Mouse (Mus musculus): ENCODE data around the gene Lrrc36. TPM values are rescaled to one million over a fixed set of nuclear protein-coding genes. Genes with fewer than 3 reads are reported as not detected.

Gene Lrrc36
- polyA plus RNA-seq, 1 experiment from 2014 or later = 0.11 TPM

GRCm38 (mm10) chr8:105484392-105484791 lies 71.0 kb downstream of the Lrrc36 start:
- DNase-seq (peak; percentile 52), ATAC-seq (no peak)
- WGBS (ENCODE audit: insufficient replicate concordance) = 68% methylated on average over 2 of the region's 2 CpGs

GRCm38 (mm10) chr8:105488082-105488481 lies 74.7 kb downstream of the Lrrc36 start:
- no peak for DNase-seq
- TF ChIP-seq EP300 (IDR thresholded peaks at IDR 0.05; ENCODE audit: low read depth) = no peak
- TF ChIP-seq CTCF (IDR thresholded peaks at IDR 0.05; ENCODE audit: low read depth) = no peak
- Histone ChIP-seq H3K9me3 (ENCODE audit: low read length) (no peaks in the 10 kb centered on the region), H3K36me3 (replicated peaks; ENCODE audit: insufficient read depth, low read length) (no peaks in the 10 kb centered on the region), H3K9ac (replicated peaks) (no peak overlapping the region), H3K27me3 (ENCODE audit: insufficient read depth, low read length) (no peaks in the 10 kb centered on the region), H3K4me1 (ENCODE audit: insufficient read depth) (no peaks in the 10 kb centered on the region), H3K4me2 (ENCODE audit: low read depth, low read length) (no peak overlapping the region), H3K4me3 (ENCODE audit: low read depth, low read length) (no peak overlapping the region), H3K27ac (ENCODE audit: low read depth) (no peak overlapping the region)
- ATAC-seq = no peak
- 67% methylated on average over 3 of the region's 3 CpGs for WGBS (ENCODE audit: insufficient replicate concordance)

More at GRCm38 (mm10) chr8:105484392-105484791, 71.0 kb downstream of the Lrrc36 start:
- H3K27me3 ChIP-seq (ENCODE audit: insufficient read depth, low read length) = no peaks in the 10 kb centered on the region
- H3K27ac ChIP-seq (ENCODE audit: low read depth) = no peak overlapping the region
- no peaks in the 10 kb centered on the region for H3K9me3 ChIP-seq (ENCODE audit: low read length)
- no peaks in the 10 kb centered on the region for H3K4me1 ChIP-seq (ENCODE audit: insufficient read depth)
- peak; percentile 64 for TF ChIP-seq CTCF (IDR thresholded peaks at IDR 0.05; ENCODE audit: low read depth)
- TF ChIP-seq EP300 (IDR thresholded peaks at IDR 0.05; ENCODE audit: low read depth) = no peak
- no peak overlapping the region for H3K4me2 ChIP-seq (ENCODE audit: low read depth, low read length)
- H3K36me3 ChIP-seq (replicated peaks; ENCODE audit: insufficient read depth, low read length) = no peaks in the 10 kb centered on the region
- no peak overlapping the region for H3K4me3 ChIP-seq (ENCODE audit: low read depth, low read length)
- no peak overlapping the region for H3K9ac ChIP-seq (replicated peaks)

GRCm38 (mm10) chr8:105489281-105489680 lies 75.9 kb downstream of the Lrrc36 start:
- Histone ChIP-seq H3K9ac (replicated peaks) (no peak overlapping the region), H3K4me2 (ENCODE audit: low read depth, low read length) (no peak overlapping the region), H3K27ac (ENCODE audit: low read depth) (no peak overlapping the region), H3K36me3 (replicated peaks; ENCODE audit: insufficient read depth, low read length) (no peaks in the 10 kb centered on the region), H3K4me1 (ENCODE audit: insufficient read depth) (no peaks in the 10 kb centered on the region), H3K4me3 (ENCODE audit: low read depth, low read length) (no peak overlapping the region), H3K9me3 (ENCODE audit: low read length) (no peaks in the 10 kb centered on the region), H3K27me3 (ENCODE audit: insufficient read depth, low read length) (no peaks in the 10 kb centered on the region)
- DNase-seq = no peak
- no peak for ATAC-seq
- no peak for TF ChIP-seq CTCF (IDR thresholded peaks at IDR 0.05; ENCODE audit: low read depth)
- TF ChIP-seq EP300 (IDR thresholded peaks at IDR 0.05; ENCODE audit: low read depth) = no peak
- 46% methylated on average over 1 of the region's 1 CpGs for WGBS (ENCODE audit: insufficient replicate concordance)

- WGBS (ENCODE audit: insufficient replicate concordance) = 62% methylated on average over 3 of the region's 3 CpGs
- ATAC-seq = no peak
Measured at GRCm38 (mm10) chr8:105493495-105493894, 80.1 kb downstream of the Lrrc36 start.

GRCm38 (mm10) chr8:105494566-105494965 lies 81.2 kb downstream of the Lrrc36 start:
- 79% methylated on average over 3 of the region's 3 CpGs for WGBS (ENCODE audit: insufficient replicate concordance)
- no peak overlapping the region for H3K4me2 ChIP-seq (ENCODE audit: low read depth, low read length)
- no peak for ATAC-seq

More at GRCm38 (mm10) chr8:105493495-105493894, 80.1 kb downstream of the Lrrc36 start:
- DNase-seq = no peak
- Histone ChIP-seq H3K4me1 (ENCODE audit: insufficient read depth) (0 out of 2 replicates have a peak, but pooled peaks cover 3% of the 10 kb centered on the region), H3K27ac (ENCODE audit: low read depth) (no peak overlapping the region), H3K4me2 (ENCODE audit: low read depth, low read length) (no peak overlapping the region), H3K27me3 (ENCODE audit: insufficient read depth, low read length) (no peaks in the 10 kb centered on the region), H3K4me3 (ENCODE audit: low read depth, low read length) (no peak overlapping the region), H3K9ac (replicated peaks) (no peak overlapping the region), H3K9me3 (ENCODE audit: low read length) (no peaks in the 10 kb centered on the region), H3K36me3 (replicated peaks; ENCODE audit: insufficient read depth, low read length) (no peaks in the 10 kb centered on the region)
- TF ChIP-seq EP300 (IDR thresholded peaks at IDR 0.05; ENCODE audit: low read depth) = no peak
- TF ChIP-seq CTCF (IDR thresholded peaks at IDR 0.05; ENCODE audit: low read depth) = no peak

GRCm38 (mm10) chr8:105495350-105496302 lies 82.3 kb downstream of the Lrrc36 start:
- DNase-seq = no peak
- no peak for TF ChIP-seq CTCF (IDR thresholded peaks at IDR 0.05; ENCODE audit: low read depth)
- no peak for TF ChIP-seq EP300 (IDR thresholded peaks at IDR 0.05; ENCODE audit: low read depth)
- Histone ChIP-seq H3K9ac (replicated peaks) (peak overlapping the region; percentile 82), H3K4me2 (ENCODE audit: low read depth, low read length) (peak overlapping the region; percentile 99), H3K4me1 (ENCODE audit: insufficient read depth) (0 out of 2 replicates have a peak, but pooled peaks cover 3% of the 10 kb centered on the region), H3K36me3 (replicated peaks; ENCODE audit: insufficient read depth, low read length) (no peaks in the 10 kb centered on the region), H3K27ac (ENCODE audit: low read depth) (0 out of 2 replicates have a peak overlapping the region, but pooled peaks have one; percentile 55), H3K27me3 (ENCODE audit: insufficient read depth, low read length) (no peaks in the 10 kb centered on the region), H3K4me3 (ENCODE audit: low read depth, low read length) (no peak overlapping the region), H3K9me3 (ENCODE audit: low read length) (no peaks in the 10 kb centered on the region)
- WGBS (ENCODE audit: insufficient replicate concordance) = 64% methylated on average over 17 of the region's 17 CpGs
- ATAC-seq = no peak

More at GRCm38 (mm10) chr8:105494566-105494965, 81.2 kb downstream of the Lrrc36 start:
- Histone ChIP-seq H3K36me3 (replicated peaks; ENCODE audit: insufficient read depth, low read length) (no peaks in the 10 kb centered on the region), H3K9me3 (ENCODE audit: low read length) (no peaks in the 10 kb centered on the region), H3K4me1 (ENCODE audit: insufficient read depth) (0 out of 2 replicates have a peak, but pooled peaks cover 3% of the 10 kb centered on the region), H3K9ac (replicated peaks) (no peak overlapping the region), H3K27ac (ENCODE audit: low read depth) (no peak overlapping the region), H3K4me3 (ENCODE audit: low read depth, low read length) (no peak overlapping the region), H3K27me3 (ENCODE audit: insufficient read depth, low read length) (no peaks in the 10 kb centered on the region)
- TF ChIP-seq CTCF (IDR thresholded peaks at IDR 0.05; ENCODE audit: low read depth) (no peak), EP300 (IDR thresholded peaks at IDR 0.05; ENCODE audit: low read depth) (no peak)
- no peak for DNase-seq

All from liver, postnatal 0 days (tissue).